ENCODE assay signal across 15 mouse cellular contexts in genomic region chr4:10767676-10768075, GRCm38 (mm10).
DNase-seq lines count a peak whose midpoint lies in the region; ATAC-seq and TF ChIP-seq lines count a peak whose summit lies in the region.
"Had no signal": no experiment of that assay in that cellular context is flagged by ENCODE, and none has a peak within 500 bp of the region (broad histone marks: within the 10 kb centered on the region; RNA-seq: fewer than 3 reads in every experiment).

No protein-coding gene starts in this region.

- DNase-seq in adrenal gland, adult 2 months, result peak; percentile 31
- DNase-seq in adrenal gland, adult 18-20 months (ENCODE audit: low spot score in 2 of 2), result no peak
- peak; percentile 5 for DNase-seq in hindbrain, postnatal 0 days (ENCODE audit: low spot score)
- DNase-seq in brain, embryonic 14.5 days (ENCODE audit: low read depth), result peak; percentile 57
- no peak for DNase-seq in natural killer cell, adult 2 months (ENCODE audit: low spot score in 2 of 2)
- no peak for DNase-seq in left cerebral cortex, adult 9 months (ENCODE audit: low spot score in 2 of 2)
- DNase-seq: gastrocnemius, postnatal 10 days; lung, postnatal 4 days; midbrain, embryonic 14.5 days; thymus, postnatal 4 days had no signal

- WGBS in hindbrain, postnatal 0 days, result 51% methylated on average over 6 of the region's 6 CpGs
- 73% methylated on average over 6 of the region's 6 CpGs for WGBS in hindbrain, embryonic 13.5 days
- 59% methylated on average over 6 of the region's 6 CpGs for WGBS in forebrain, embryonic 16.5 days

- H3K4me2 ChIP-seq in hindbrain, postnatal 0 days (ENCODE audit: low read depth, low read length), result no peak overlapping the region
- no peak overlapping the region for H3K4me2 ChIP-seq in hindbrain, embryonic 13.5 days
- H3K4me2 ChIP-seq in forebrain, embryonic 16.5 days (ENCODE audit: low read length), result no peak overlapping the region
- H3K4me2 ChIP-seq: hindbrain, embryonic 15.5 days; liver, embryonic 15.5 days; stomach, embryonic 15.5 days had no signal

- H3K36me3 ChIP-seq in hindbrain, postnatal 0 days (ENCODE audit: insufficient read depth, low read length), result no peaks in the 10 kb centered on the region
- H3K36me3 ChIP-seq in hindbrain, embryonic 13.5 days, result no peaks in the 10 kb centered on the region
- H3K36me3 ChIP-seq in forebrain, embryonic 16.5 days (ENCODE audit: control insufficient read depth, insufficient read depth), result no peaks in the 10 kb centered on the region
- H3K36me3 ChIP-seq: hindbrain, embryonic 15.5 days; liver, embryonic 15.5 days; stomach, embryonic 15.5 days had no signal

- no peak for TF ChIP-seq POLR2A in brain, embryonic 14.5 days (IDR thresholded peaks at IDR 0.05; ENCODE audit: borderline replicate concordance, extremely low read depth, insufficient read depth, insufficient read length, poor library complexity, severe bottlenecking)

- no peak overlapping the region for H3K27ac ChIP-seq in hindbrain, postnatal 0 days
- H3K27ac ChIP-seq in hindbrain, embryonic 13.5 days, result no peak overlapping the region
- H3K27ac ChIP-seq in forebrain, embryonic 16.5 days (ENCODE audit: low read length), result no peak overlapping the region
- H3K27ac ChIP-seq: hindbrain, embryonic 15.5 days; liver, embryonic 15.5 days; stomach, embryonic 15.5 days had no signal

- ATAC-seq in hindbrain, postnatal 0 days, result no peak
- no peak for ATAC-seq in hindbrain, embryonic 13.5 days (ENCODE audit: low FRiP score)
- peak; percentile 66 for ATAC-seq in forebrain, embryonic 16.5 days

- no peaks in the 10 kb centered on the region for H3K9me3 ChIP-seq in hindbrain, postnatal 0 days (ENCODE audit: low read length)
- no peaks in the 10 kb centered on the region for H3K9me3 ChIP-seq in hindbrain, embryonic 13.5 days
- no peaks in the 10 kb centered on the region for H3K9me3 ChIP-seq in forebrain, embryonic 16.5 days (ENCODE audit: control insufficient read depth, low read length)
- H3K9me3 ChIP-seq: hindbrain, embryonic 15.5 days; liver, embryonic 15.5 days; stomach, embryonic 15.5 days had no signal

- no peak for TF ChIP-seq CTCF in hindbrain, postnatal 0 days (IDR thresholded peaks at IDR 0.05; ENCODE audit: low read depth)
- TF ChIP-seq CTCF in brain, embryonic 14.5 days (IDR thresholded peaks at IDR 0.05; ENCODE audit: borderline replicate concordance, extremely low read depth, insufficient read depth, insufficient read length), result no peak

- no peak overlapping the region for H3K9ac ChIP-seq in hindbrain, postnatal 0 days (replicated peaks; ENCODE audit: low read length)
- no peak overlapping the region for H3K9ac ChIP-seq in hindbrain, embryonic 13.5 days
- H3K9ac ChIP-seq in forebrain, embryonic 16.5 days (replicated peaks; ENCODE audit: low read depth, low read length), result no peak overlapping the region
- H3K9ac ChIP-seq: hindbrain, embryonic 15.5 days; liver, embryonic 15.5 days; stomach, embryonic 15.5 days had no signal

- no peaks in the 10 kb centered on the region for H3K4me1 ChIP-seq in hindbrain, postnatal 0 days (ENCODE audit: insufficient read depth, low read length)
- no peaks in the 10 kb centered on the region for H3K4me1 ChIP-seq in hindbrain, embryonic 13.5 days (replicated peaks)
- H3K4me1 ChIP-seq in forebrain, embryonic 16.5 days (replicated peaks; ENCODE audit: control insufficient read depth, insufficient read depth, low read length), result no peaks in the 10 kb centered on the region
- H3K4me1 ChIP-seq: hindbrain, embryonic 15.5 days; liver, embryonic 15.5 days; stomach, embryonic 15.5 days had no signal

- H3K27me3 ChIP-seq in hindbrain, postnatal 0 days (ENCODE audit: insufficient read depth, low read length), result no peaks in the 10 kb centered on the region
- no peaks in the 10 kb centered on the region for H3K27me3 ChIP-seq in hindbrain, embryonic 13.5 days
- no peaks in the 10 kb centered on the region for H3K27me3 ChIP-seq in forebrain, embryonic 16.5 days (replicated peaks; ENCODE audit: control insufficient read depth, insufficient read depth, low read length)
- H3K27me3 ChIP-seq: hindbrain, embryonic 15.5 days; liver, embryonic 15.5 days; stomach, embryonic 15.5 days had no signal

- H3K4me3 ChIP-seq in hindbrain, postnatal 0 days (ENCODE audit: low read length), result no peak overlapping the region
- no peak overlapping the region for H3K4me3 ChIP-seq in hindbrain, embryonic 13.5 days
- H3K4me3 ChIP-seq in forebrain, embryonic 16.5 days (replicated peaks; ENCODE audit: low read length), result no peak overlapping the region
- H3K4me3 ChIP-seq: hindbrain, embryonic 15.5 days; liver, embryonic 15.5 days; stomach, embryonic 15.5 days had no signal

Comparison
In these comparisons a context has a peak if more than half of its experiments do, and no peak if none do; other contexts are left out.
1. DNase-seq: peak in adrenal gland, adult 2 months (single experiment), hindbrain, postnatal 0 days (single experiment) and brain, embryonic 14.5 days (single experiment); none in adrenal gland, adult 18-20 months (0 of 2), natural killer cell, adult 2 months (0 of 2) and left cerebral cortex, adult 9 months (0 of 2).